Mouse (Mus musculus): ENCODE measurements around the gene Abtb2. TPM values are rescaled to one million over a fixed set of nuclear protein-coding genes. Genes with fewer than 3 reads are reported as not detected.
A peak's percentile ranks its signal among the peaks of the same experiment; 100 is the strongest.

Abtb2 gene
- polyA plus RNA-seq, 1 experiment: 16.1 TPM

GRCm38 (mm10) chr2:103595028-103595651 is 29.0 kb downstream of the Abtb2 start:
- Histone ChIP-seq H3ac (ENCODE audit: control insufficient read depth, insufficient read length) (no peak overlapping the region), H3K4me2 (ENCODE audit: low read depth) (no peak overlapping the region), H3K27me3 (ENCODE audit: control insufficient read depth, insufficient read depth, insufficient read length) (no peaks in the 10 kb centered on the region), H3K4me3 (no peak overlapping the region), H3K79me2 (ENCODE audit: control insufficient read depth, insufficient read depth) (peaks cover 17% of the 10 kb centered on the region), H3K36me3 (ENCODE audit: control insufficient read depth, insufficient read depth) (no peaks in the 10 kb centered on the region)
- TF ChIP-seq MAX (IDR thresholded peaks at IDR 0.05; ENCODE audit: low read depth): no peak
- TF ChIP-seq SRF (IDR thresholded peaks at IDR 0.05; ENCODE audit: control insufficient read depth, insufficient read length, low read depth): no peak
- TF ChIP-seq REST (IDR thresholded peaks at IDR 0.05; ENCODE audit: insufficient read depth, insufficient read length): no peak
- TF ChIP-seq POLR2AphosphoS2 (IDR thresholded peaks at IDR 0.05; ENCODE audit: insufficient read length, low read depth): no peak
- no peak for TF ChIP-seq MYOD1 (IDR thresholded peaks at IDR 0.05; ENCODE audit: control insufficient read depth in 1 of 3, insufficient read length in 2 of 3, low read depth in 2 of 3)
- TF ChIP-seq MYOG (IDR thresholded peaks at IDR 0.05; ENCODE audit: control insufficient read depth in 1 of 3, insufficient read depth in 1 of 3, insufficient read length in 2 of 3, low read depth in 2 of 3): no peak
- TF ChIP-seq POLR2A (IDR thresholded peaks at IDR 0.05; ENCODE audit: insufficient read length, low read depth): no peak
- TF ChIP-seq E2F4 (IDR thresholded peaks at IDR 0.05; ENCODE audit: insufficient read depth): no peak
- TF ChIP-seq USF1 (IDR thresholded peaks at IDR 0.05; ENCODE audit: low read depth): no peak
- TF ChIP-seq CEBPB (IDR thresholded peaks at IDR 0.05; ENCODE audit: insufficient read depth, poor library complexity, severe bottlenecking): no peak
- TF ChIP-seq TCF12 (IDR thresholded peaks at IDR 0.05; ENCODE audit: insufficient read depth, poor library complexity, severe bottlenecking): no peak
- TF ChIP-seq TCF3 (IDR thresholded peaks at IDR 0.05; ENCODE audit: insufficient read length, low read depth): no peak

- no peak for TF ChIP-seq TCF3 (IDR thresholded peaks at IDR 0.05; ENCODE audit: insufficient read length, low read depth)
- no peak for TF ChIP-seq CEBPB (IDR thresholded peaks at IDR 0.05; ENCODE audit: insufficient read depth, poor library complexity, severe bottlenecking)
- no peak for TF ChIP-seq REST (IDR thresholded peaks at IDR 0.05; ENCODE audit: insufficient read depth, insufficient read length)
- TF ChIP-seq USF1 (IDR thresholded peaks at IDR 0.05; ENCODE audit: low read depth): no peak
- no peak for TF ChIP-seq E2F4 (IDR thresholded peaks at IDR 0.05; ENCODE audit: insufficient read depth)
- TF ChIP-seq POLR2A (IDR thresholded peaks at IDR 0.05; ENCODE audit: insufficient read length, low read depth): no peak
- TF ChIP-seq MYOG (IDR thresholded peaks at IDR 0.05; ENCODE audit: control insufficient read depth in 1 of 3, insufficient read depth in 1 of 3, insufficient read length in 2 of 3, low read depth in 2 of 3): no peak
- TF ChIP-seq MAX (IDR thresholded peaks at IDR 0.05; ENCODE audit: low read depth): no peak
- no peak for TF ChIP-seq MYOD1 (IDR thresholded peaks at IDR 0.05; ENCODE audit: control insufficient read depth in 1 of 3, insufficient read length in 2 of 3, low read depth in 2 of 3)
- no peak for TF ChIP-seq POLR2AphosphoS2 (IDR thresholded peaks at IDR 0.05; ENCODE audit: insufficient read length, low read depth)
- no peak for TF ChIP-seq SRF (IDR thresholded peaks at IDR 0.05; ENCODE audit: control insufficient read depth, insufficient read length, low read depth)
- TF ChIP-seq TCF12 (IDR thresholded peaks at IDR 0.05; ENCODE audit: insufficient read depth, poor library complexity, severe bottlenecking): no peak
- no peak overlapping the region for H3ac ChIP-seq (ENCODE audit: control insufficient read depth, insufficient read length)
- no peak overlapping the region for H3K4me2 ChIP-seq (ENCODE audit: low read depth)
- H3K36me3 ChIP-seq (ENCODE audit: control insufficient read depth, insufficient read depth): no peaks in the 10 kb centered on the region
- H3K79me2 ChIP-seq (ENCODE audit: control insufficient read depth, insufficient read depth): peaks cover 2% of the 10 kb centered on the region
- H3K27me3 ChIP-seq (ENCODE audit: control insufficient read depth, insufficient read depth, insufficient read length): no peaks in the 10 kb centered on the region
- H3K4me3 ChIP-seq: no peak overlapping the region
Observed at GRCm38 (mm10) chr2:103599296-103599695, 33.2 kb downstream of the Abtb2 start.

- peak overlapping the region; percentile 55 for H3K4me2 ChIP-seq (ENCODE audit: low read depth)
- TF ChIP-seq USF1 (IDR thresholded peaks at IDR 0.05; ENCODE audit: low read depth): peak; percentile 38
- no peak for TF ChIP-seq POLR2AphosphoS2 (IDR thresholded peaks at IDR 0.05; ENCODE audit: insufficient read length, low read depth)
- TF ChIP-seq E2F4 (IDR thresholded peaks at IDR 0.05; ENCODE audit: insufficient read depth): no peak
- peak in 1 of 3 experiments; percentile 44 for TF ChIP-seq MYOG (IDR thresholded peaks at IDR 0.05; ENCODE audit: control insufficient read depth in 1 of 3, insufficient read depth in 1 of 3, insufficient read length in 2 of 3, low read depth in 2 of 3)
- no peak for TF ChIP-seq CEBPB (IDR thresholded peaks at IDR 0.05; ENCODE audit: insufficient read depth, poor library complexity, severe bottlenecking)
- no peak for TF ChIP-seq TCF3 (IDR thresholded peaks at IDR 0.05; ENCODE audit: insufficient read length, low read depth)
- no peak for TF ChIP-seq POLR2A (IDR thresholded peaks at IDR 0.05; ENCODE audit: insufficient read length, low read depth)
- H3K4me3 ChIP-seq: no peak overlapping the region
- H3K79me2 ChIP-seq (ENCODE audit: control insufficient read depth, insufficient read depth): no peaks in the 10 kb centered on the region
- no peak overlapping the region for H3ac ChIP-seq (ENCODE audit: control insufficient read depth, insufficient read length)
- no peaks in the 10 kb centered on the region for H3K27me3 ChIP-seq (ENCODE audit: control insufficient read depth, insufficient read depth, insufficient read length)
- no peaks in the 10 kb centered on the region for H3K36me3 ChIP-seq (ENCODE audit: control insufficient read depth, insufficient read depth)
Observed at GRCm38 (mm10) chr2:103600165-103600891, 34.2 kb downstream of the Abtb2 start.

- Histone ChIP-seq H3K79me2 (ENCODE audit: control insufficient read depth, insufficient read depth) (peaks cover 2% of the 10 kb centered on the region), H3K27me3 (ENCODE audit: control insufficient read depth, insufficient read depth, insufficient read length) (no peaks in the 10 kb centered on the region), H3K4me3 (no peak overlapping the region), H3ac (ENCODE audit: control insufficient read depth, insufficient read length) (no peak overlapping the region), H3K36me3 (ENCODE audit: control insufficient read depth, insufficient read depth) (no peaks in the 10 kb centered on the region), H3K4me2 (ENCODE audit: low read depth) (peak overlapping the region; percentile 55)
- TF ChIP-seq MYOG (IDR thresholded peaks at IDR 0.05; ENCODE audit: control insufficient read depth in 1 of 3, insufficient read depth in 1 of 3, insufficient read length in 2 of 3, low read depth in 2 of 3) (no peak), CEBPB (IDR thresholded peaks at IDR 0.05; ENCODE audit: insufficient read depth, poor library complexity, severe bottlenecking) (no peak), REST (IDR thresholded peaks at IDR 0.05; ENCODE audit: insufficient read depth, insufficient read length) (no peak), TCF3 (IDR thresholded peaks at IDR 0.05; ENCODE audit: insufficient read length, low read depth) (no peak), POLR2A (IDR thresholded peaks at IDR 0.05; ENCODE audit: insufficient read length, low read depth) (no peak), E2F4 (IDR thresholded peaks at IDR 0.05; ENCODE audit: insufficient read depth) (no peak), SRF (IDR thresholded peaks at IDR 0.05; ENCODE audit: control insufficient read depth, insufficient read length, low read depth) (no peak), MAX (IDR thresholded peaks at IDR 0.05; ENCODE audit: low read depth) (no peak), MYOD1 (IDR thresholded peaks at IDR 0.05; ENCODE audit: control insufficient read depth in 1 of 3, insufficient read length in 2 of 3, low read depth in 2 of 3) (no peak)
Observed at GRCm38 (mm10) chr2:103601126-103601525, 35.0 kb downstream of the Abtb2 start.
